Mouse (Mus musculus) heart, adult 2 months (tissue): ENCODE results near the gene Bach2.

Experiments used
- CTCF ChIP-seq: fragments of 200-600 bp; IDR thresholded peaks from 2 replicates; pipeline ENCODE4 v1.8.1; 2022; ENCODE audit warnings: antibody characterized with exemption, mild to moderate bottlenecking, moderate library complexity
- EP300 ChIP-seq: fragments of 200-500 bp; IDR thresholded peaks from 2 replicates; pipeline ENCODE4 v1.6.1; 2011; ENCODE audit warnings: low read depth, low read length, control low read depth; ENCODE audit not compliant: insufficient read depth
- POLR2A ChIP-seq: fragments of 200-500 bp; IDR thresholded peaks from 2 replicates; pipeline ENCODE4 v1.6.1; 2011; ENCODE audit warnings: mild to moderate bottlenecking, low read depth, low read length, control low read depth; ENCODE audit not compliant: insufficient read depth

DNA sequence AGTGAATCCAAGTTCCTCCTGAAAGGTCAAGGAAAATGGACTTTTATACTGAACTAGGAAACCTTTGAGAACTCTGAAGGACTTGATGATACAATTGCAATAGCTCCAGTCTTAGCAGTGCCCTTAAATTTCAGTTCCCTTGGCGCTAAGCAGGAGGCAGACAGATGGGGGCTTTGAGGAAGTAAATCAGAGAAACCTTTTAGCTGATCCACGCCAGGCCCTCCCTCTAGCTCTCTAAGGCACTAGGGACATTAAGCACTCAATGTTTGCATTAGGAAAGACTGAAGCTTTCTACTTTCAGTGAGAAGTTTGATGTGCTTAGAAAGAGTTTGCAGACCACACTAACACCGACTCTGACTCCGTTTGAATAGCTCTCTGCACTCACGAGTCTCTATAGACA lies 247.2 kb downstream of the Bach2 start:
- TF ChIP-seq EP300 (no peak), CTCF (no peak), POLR2A (no peak)
